Mouse (Mus musculus): ENCODE results near the gene Olfr315. TPM values are rescaled to one million over a fixed set of nuclear protein-coding genes. Genes with fewer than 3 reads are reported as not detected.
"Not testable (repeated sequence)": the region's sequence is repeated elsewhere in the genome, so short reads cannot be mapped to it uniquely, and the experiment has no call there.

Gene Olfr315
- total RNA-seq, 2 experiments from 2014 or later = not detected

DNA sequence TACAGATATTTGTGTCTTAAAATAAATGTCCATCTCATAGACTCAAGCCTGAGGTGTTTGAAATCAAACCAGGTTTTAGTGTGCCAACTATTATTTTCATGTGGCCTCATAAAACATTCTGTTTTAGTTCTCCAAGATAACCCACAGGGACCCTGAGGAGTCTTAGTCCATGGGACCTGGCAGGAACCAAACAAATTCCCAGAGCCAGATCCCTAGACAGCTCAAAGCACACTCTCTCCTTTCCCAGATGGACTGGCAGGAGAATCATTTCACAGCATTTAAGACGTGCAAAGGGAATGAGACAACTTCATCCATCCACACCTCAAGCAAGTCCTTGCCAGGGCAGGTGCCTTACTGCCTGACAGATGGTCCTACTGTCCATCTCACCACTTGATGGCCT, 41.7 kb downstream of the Olfr315 start, which contains the start of gene Olfr313:
TSS of gene Olfr313 (plus strand) at position 301 of the 400 bp plus-strand sequence.
- not testable (repeated sequence) for DNase-seq (ENCODE audit: low spot score in 2 of 2)

DNA sequence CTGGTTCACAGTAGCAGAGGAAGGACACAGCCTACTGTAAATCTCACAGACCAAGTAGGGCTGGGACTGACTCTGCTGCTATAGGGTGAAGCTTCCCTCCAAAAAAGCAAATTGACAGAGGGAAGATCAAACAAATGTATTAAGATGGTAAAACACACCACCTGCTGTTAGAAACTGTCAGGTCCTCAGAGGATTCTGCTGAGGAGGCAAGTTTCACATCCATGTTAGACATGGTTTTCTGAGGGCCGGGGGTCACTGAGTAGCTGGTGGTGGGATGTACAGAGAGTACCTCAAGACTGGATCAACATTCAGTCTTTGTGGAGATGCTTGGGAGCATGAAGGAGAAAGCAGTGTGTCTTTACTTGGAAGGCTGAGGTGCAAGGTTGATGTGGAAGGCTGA, 42.7 kb downstream of the Olfr315 start:
- no peak for DNase-seq (ENCODE audit: low spot score in 2 of 2)

DNA sequence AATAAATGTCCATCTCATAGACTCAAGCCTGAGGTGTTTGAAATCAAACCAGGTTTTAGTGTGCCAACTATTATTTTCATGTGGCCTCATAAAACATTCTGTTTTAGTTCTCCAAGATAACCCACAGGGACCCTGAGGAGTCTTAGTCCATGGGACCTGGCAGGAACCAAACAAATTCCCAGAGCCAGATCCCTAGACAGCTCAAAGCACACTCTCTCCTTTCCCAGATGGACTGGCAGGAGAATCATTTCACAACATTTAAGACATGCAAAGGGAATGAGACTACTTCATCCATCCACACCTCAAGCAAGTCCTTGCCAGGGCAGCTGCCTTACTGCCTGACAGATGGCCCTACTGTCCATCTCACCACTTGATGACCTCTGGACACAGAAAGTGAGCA, 55.9 kb downstream of the Olfr315 start, which contains the start of gene Olfr312:
TSS of gene Olfr312 (plus strand) at position 301 of the 400 bp plus-strand sequence.
- not testable (repeated sequence) for DNase-seq (ENCODE audit: low spot score in 2 of 2)

DNA sequence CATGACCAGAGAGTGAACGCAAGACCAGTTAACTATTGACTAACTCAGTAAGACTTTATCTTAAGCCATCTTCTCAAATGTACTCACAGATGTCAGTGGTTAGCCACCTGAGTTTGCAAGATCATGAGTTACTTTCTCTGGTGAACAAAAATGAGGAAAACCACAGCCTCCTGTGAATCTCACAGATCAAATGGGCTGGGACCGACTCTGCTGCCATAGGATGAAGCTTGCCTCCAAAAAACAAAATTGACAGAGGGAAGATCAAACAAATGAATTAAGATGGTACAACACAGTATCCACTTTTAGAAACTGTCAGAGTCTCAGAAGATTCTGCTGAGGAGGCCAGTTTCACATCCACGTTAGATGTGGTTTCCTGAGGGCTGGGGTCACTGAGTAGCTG, 56.8 kb downstream of the Olfr315 start:
- DNase-seq (ENCODE audit: low spot score in 2 of 2) = no peak

Other genes starting within 250 kb of the Olfr315 start
- not detected for gene Olfr330, start 238.4 kb upstream of the Olfr315 start, total RNA-seq (2021)
- gene Olfr329-ps, start 226.8 kb upstream of the Olfr315 start, total RNA-seq (2021) = not detected
- under 1 TPM in 1 of 2 experiments, not detected in 1; 0.18 TPM for gene Olfr328, start 217.6 kb upstream of the Olfr315 start, total RNA-seq (2021)
- not detected for gene Olfr224, start 202.6 kb upstream of the Olfr315 start, total RNA-seq (2021)
- gene Olfr325, start 195.5 kb upstream of the Olfr315 start, total RNA-seq (2021) = not detected
- not detected for gene Olfr324, start 178.1 kb upstream of the Olfr315 start, total RNA-seq (2021)
- not detected for gene 2210407C18Rik, start 157.1 kb upstream of the Olfr315 start, total RNA-seq (2021)
- gene Olfr323, start 142.7 kb upstream of the Olfr315 start, total RNA-seq (2021) = not detected
- gene Trim58, start 132.7 kb upstream of the Olfr315 start, total RNA-seq (2021) = not detected
- not detected for gene Olfr322, start 114.4 kb upstream of the Olfr315 start, total RNA-seq (2021)
- not detected for gene Olfr320, start 92.1 kb upstream of the Olfr315 start, total RNA-seq (2021)
- gene Olfr319, start 74.0 kb upstream of the Olfr315 start, total RNA-seq (2021) = not detected
- gene Olfr318, start 49.2 kb upstream of the Olfr315 start, total RNA-seq (2021) = under 1 TPM; 0.09 to 0.17 TPM
- under 1 TPM; 0.24 to 0.28 TPM for gene Olfr317, start 34.0 kb upstream of the Olfr315 start, total RNA-seq (2021)
- under 1 TPM; 0.31 to 0.37 TPM for gene Olfr316, start 20.5 kb upstream of the Olfr315 start, total RNA-seq (2021)
- gene Olfr314, start 9.8 kb downstream of the Olfr315 start, total RNA-seq (2021) = not detected
- 1 to 10 TPM; 6.0 to 6.1 TPM for gene Fam183b, start 28.8 kb downstream of the Olfr315 start, total RNA-seq (2021)
- gene Olfr313, start 41.8 kb downstream of the Olfr315 start, total RNA-seq (2021) = not detected
- not detected for gene Olfr312, start 56.0 kb downstream of the Olfr315 start, total RNA-seq (2021)
- gene Olfr311, start 66.1 kb downstream of the Olfr315 start, total RNA-seq (2021) = not detected
- gene Gm12258, start 74.0 kb downstream of the Olfr315 start, total RNA-seq (2021) = 10 to 100 TPM; 16.7 to 18.5 TPM
- 10 to 100 TPM in 1 of 2 experiments, 1 to 10 TPM in 1; 6.8 to 12.1 TPM for gene 2810021J22Rik, start 94.0 kb downstream of the Olfr315 start, total RNA-seq (2021)
- gene Zfp39, start 131.0 kb downstream of the Olfr315 start, total RNA-seq (2021) = 1 to 10 TPM; 8.8 to 8.9 TPM
- gene Btnl10, start 144.7 kb downstream of the Olfr315 start, total RNA-seq (2021) = under 1 TPM; 0.12 to 0.29 TPM
- gene Rnf187, start 165.7 kb downstream of the Olfr315 start, total RNA-seq (2021) = 100 to 1,000 TPM; 501 to 506 TPM
- 100 to 1,000 TPM; 117 to 123 TPM for gene Hist3h2ba, start 175.7 kb downstream of the Olfr315 start, total RNA-seq (2021)
- gene Hist3h2a, start 181.5 kb downstream of the Olfr315 start, total RNA-seq (2021) = 10 to 100 TPM; 59.7 to 62.5 TPM
- 1 to 10 TPM; 3.8 to 4.0 TPM for gene Trim17, start 181.5 kb downstream of the Olfr315 start, total RNA-seq (2021)
- gene Trim11, start 204.9 kb downstream of the Olfr315 start, total RNA-seq (2021) = 10 to 100 TPM; 25.5 to 27.9 TPM